Mouse (Mus musculus) olfactory bulb, adult 2 months (tissue): ENCODE measurements around the gene Mad2l1. TPM values are rescaled to one million over a fixed set of nuclear protein-coding genes. Genes with fewer than 3 reads are reported as not detected.
A peak's percentile ranks its signal among the peaks of the same experiment; 100 is the strongest.

ENCODE experiments used
- H3K27ac ChIP-seq: fragments of 200-500 bp; 2 replicates; pipeline ENCODE4 v1.5.1; 2012; ENCODE audit warnings: low read depth, low read length; ENCODE audit not compliant: insufficient read depth
- H3K4me1 ChIP-seq: fragments of 200-500 bp; 2 replicates; pipeline ENCODE4 v1.6.1; 2012; ENCODE audit warnings: low read length; ENCODE audit not compliant: control insufficient read depth, insufficient read depth
- H3K4me3 ChIP-seq: fragments of 200-500 bp; 2 replicates; pipeline ENCODE4 v1.5.1; 2012; ENCODE audit warnings: mild to moderate bottlenecking, low read depth, low read length, moderate library complexity; ENCODE audit not compliant: insufficient read depth
- CTCF ChIP-seq: fragments of 200-500 bp; IDR thresholded peaks from 2 replicates; pipeline ENCODE4 v1.5.1; 2012; ENCODE audit warnings: low read depth, mild to moderate bottlenecking, low read length, moderate library complexity; ENCODE audit not compliant: insufficient read depth
- POLR2A ChIP-seq: fragments of 200-500 bp; IDR thresholded peaks from 2 replicates; pipeline ENCODE4 v1.6.1; 2012; ENCODE audit warnings: mild to moderate bottlenecking, low read depth, low read length, moderate library complexity; ENCODE audit not compliant: insufficient read depth
- WGBS: fragments of 180-500 bp; shearing (Covaris S2); methylation state at CpG from one replicate; pipeline ENCODE4 v1.1.7; 2018; 5-methylcytosine and 5-hydroxymethylcytosine counted together
- polyA plus RNA-seq: library from polyadenylated mRNA; stranded (reverse); fragments of >200 nt; gene quantifications from 2 replicates; pipeline ENCODE4 v1.2.4, GENCODE M21; 2012; ENCODE audit warnings: low replicate concordance; ENCODE audit not compliant: missing spikeins, insufficient read depth, insufficient read length

Gene Mad2l1
- not detected in 2 replicates for polyA plus RNA-seq

DNA sequence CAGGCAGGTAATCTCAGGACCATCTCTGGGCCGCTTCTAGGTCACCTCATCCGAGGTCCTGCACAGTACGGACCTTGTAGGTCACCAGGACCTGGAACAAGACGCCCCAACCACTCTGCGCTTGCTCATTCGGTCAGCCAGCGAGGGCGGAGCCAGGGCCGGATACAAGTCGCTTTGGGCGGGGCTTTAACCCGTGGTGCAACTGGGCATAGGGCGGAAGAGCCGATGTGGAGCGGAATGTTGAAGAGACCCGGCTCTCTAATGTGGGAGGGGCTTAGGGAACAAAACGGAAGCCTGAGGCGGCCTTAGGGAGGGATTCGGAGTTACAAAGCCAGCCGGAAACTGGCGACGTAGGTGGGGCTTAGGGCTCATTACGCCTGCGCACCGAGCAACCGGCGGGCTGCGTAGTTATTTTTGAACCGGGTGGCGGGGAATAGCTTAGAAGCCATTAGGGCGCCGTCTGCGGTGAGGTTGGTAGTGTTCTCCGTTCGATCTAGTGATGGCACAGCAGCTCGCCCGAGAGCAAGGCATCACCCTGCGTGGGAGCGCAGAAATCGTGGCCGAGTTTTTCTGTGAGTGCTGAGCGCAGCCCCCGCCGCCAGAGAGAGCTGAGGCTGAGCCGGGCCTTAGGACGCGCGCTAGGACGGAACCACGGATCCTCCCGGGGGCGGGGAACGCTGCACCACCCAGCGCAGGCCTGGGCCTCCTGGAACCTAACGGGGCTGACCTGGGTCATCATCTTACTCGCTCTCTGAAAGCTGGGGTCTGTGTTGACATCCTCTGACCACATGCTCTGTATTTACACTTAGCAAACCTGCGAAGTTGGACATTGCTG, at the start of gene Mad2l1:
Gene Mad2l1 (plus strand): TSS at position 363 of the 835 bp plus-strand sequence.
- TF ChIP-seq POLR2A: peak; percentile 20; the same call in 1 of the 2 replicates
- TF ChIP-seq CTCF: peak; percentile 45; the same call in 1 of the 2 replicates
- Histone ChIP-seq H3K4me1 (no peaks in the 10 kb centered on the region), H3K27ac (peak within 1 kb of the TSS; percentile 68), H3K4me3 (peak within 1 kb of the TSS; percentile 81)
- under 1% methylated on average over 57 of the region's 57 CpGs for WGBS

DNA sequence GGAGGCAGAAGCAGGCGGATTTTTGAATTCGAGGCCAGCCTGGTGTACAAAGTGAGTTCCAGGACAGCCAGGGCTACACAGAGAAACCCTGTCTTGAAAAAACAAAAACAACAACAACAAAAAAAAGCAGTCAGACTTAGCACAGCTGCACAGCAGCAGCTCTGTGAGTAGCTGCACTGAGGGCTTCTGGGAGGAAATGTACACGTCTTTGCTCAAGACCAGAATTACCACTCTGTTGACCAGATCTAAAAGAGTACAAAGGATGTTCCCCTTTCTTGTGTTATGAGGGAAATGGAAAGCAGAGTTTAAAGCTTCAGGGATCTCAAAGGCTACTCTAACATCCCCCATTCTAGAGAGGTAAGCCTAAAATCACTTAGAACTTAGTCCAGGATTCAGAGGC, 41.5 kb upstream of the Mad2l1 start:
- 80% methylated on average over 3 of the region's 3 CpGs for WGBS
- TF ChIP-seq CTCF (no peak), POLR2A (no peak)
- H3K27ac ChIP-seq: no peak overlapping the region
- no peaks in the 10 kb centered on the region for H3K4me1 ChIP-seq
- H3K4me3 ChIP-seq: no peak overlapping the region

DNA sequence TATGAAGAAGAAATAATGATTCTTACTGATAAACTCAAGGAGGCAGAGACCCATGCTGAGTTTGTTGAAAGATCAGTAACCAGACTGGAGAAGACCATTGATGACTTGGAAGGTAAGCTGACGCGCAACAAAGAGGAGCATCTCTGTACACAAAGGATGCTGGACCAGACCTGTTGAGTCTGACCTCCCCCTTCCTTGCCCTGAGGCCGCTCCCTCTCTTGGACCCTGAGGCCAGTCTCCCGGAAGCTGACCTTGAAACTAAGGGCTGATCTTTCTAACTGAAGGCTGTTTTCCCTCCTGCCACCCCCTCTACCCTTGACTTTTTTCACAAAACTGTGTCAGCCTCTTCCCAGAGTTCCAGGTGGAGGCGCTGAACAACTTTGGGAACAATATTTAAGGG, 18.8 kb upstream of the Mad2l1 start:
- TF ChIP-seq POLR2A (no peak), CTCF (no peak)
- 93% methylated on average over 5 of the region's 5 CpGs for WGBS
- no peak overlapping the region for H3K4me3 ChIP-seq
- no peaks in the 10 kb centered on the region for H3K4me1 ChIP-seq
- no peak overlapping the region for H3K27ac ChIP-seq

DNA sequence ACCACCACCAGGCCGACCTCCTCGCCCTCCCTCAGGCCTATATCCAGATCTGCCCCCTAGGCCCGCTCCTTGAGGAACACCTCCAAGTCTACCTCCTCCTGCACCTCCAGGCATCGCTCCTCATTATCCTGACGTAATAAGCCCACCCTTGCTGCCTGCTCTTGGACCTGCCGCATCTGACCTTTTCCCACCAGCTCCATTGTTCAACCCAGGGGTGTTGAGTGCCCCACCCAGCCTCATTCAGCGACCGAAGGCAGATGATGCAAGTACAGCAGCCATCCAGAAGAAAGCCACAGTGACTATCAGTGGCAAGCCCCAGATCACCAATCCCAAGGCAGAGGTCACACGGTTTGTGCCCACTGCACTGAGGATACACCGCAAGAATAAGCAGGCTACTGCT, 6.8 kb upstream of the Mad2l1 start:
- H3K4me1 ChIP-seq: no peaks in the 10 kb centered on the region
- WGBS: 96% methylated on average over 10 of the region's 10 CpGs
- no peak overlapping the region for H3K27ac ChIP-seq
- H3K4me3 ChIP-seq: no peak overlapping the region
- TF ChIP-seq POLR2A (no peak), CTCF (no peak)

DNA sequence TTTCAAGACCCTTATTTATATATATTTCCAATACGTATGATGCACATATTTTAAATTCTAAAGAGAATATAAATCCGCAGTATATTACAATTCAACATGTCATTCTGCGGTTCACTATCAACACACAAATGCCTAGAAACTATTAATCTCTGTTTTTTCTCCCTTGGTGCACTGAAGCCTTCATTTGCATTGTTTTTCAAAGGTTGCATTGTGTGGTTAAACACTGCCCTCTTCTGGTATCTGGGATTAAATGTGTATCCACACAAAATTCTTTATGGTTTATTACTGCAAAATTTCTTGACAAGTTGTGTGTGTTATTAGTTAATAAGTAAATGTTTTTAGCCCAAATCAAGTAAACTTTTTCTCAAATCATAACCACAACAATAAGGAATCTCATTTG, 1.9 kb upstream of the Mad2l1 start:
- WGBS: 27% methylated on average over 3 of the region's 3 CpGs
- Histone ChIP-seq H3K27ac (no peak overlapping the region), H3K4me3 (no peak overlapping the region), H3K4me1 (no peaks in the 10 kb centered on the region)
- TF ChIP-seq CTCF: no peak
- TF ChIP-seq POLR2A: no peak

DNA sequence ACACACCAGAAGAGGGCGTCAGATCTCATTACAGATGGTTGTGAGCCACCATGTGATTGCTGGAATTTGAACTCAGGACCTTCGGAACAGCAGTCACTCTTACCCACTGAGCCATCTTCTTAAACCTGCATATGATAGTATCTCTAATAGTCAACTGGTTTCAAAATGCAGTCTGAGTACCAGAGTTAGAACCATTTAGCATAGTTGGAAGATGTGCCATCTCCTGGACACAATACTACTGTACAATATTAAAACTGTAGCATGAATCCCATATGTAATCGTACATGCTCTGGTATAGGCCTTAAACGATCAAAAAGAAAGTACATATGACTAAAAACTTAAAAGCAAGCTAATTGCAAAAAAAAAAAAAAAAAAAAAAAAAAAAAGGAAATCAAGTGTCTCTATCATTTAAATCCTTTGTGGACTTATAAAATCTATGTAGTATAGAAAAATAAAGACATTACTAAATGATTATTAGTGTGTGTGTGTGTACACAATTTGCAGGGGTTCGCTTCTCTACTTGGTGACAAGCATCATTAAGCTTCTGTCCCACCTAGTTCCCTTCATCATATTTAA, 736 bp upstream of the Mad2l1 start:
- Histone ChIP-seq H3K27ac (peak overlapping the region; percentile 68), H3K4me3 (peak overlapping the region; percentile 81), H3K4me1 (no peaks in the 10 kb centered on the region)
- WGBS: 67% methylated on average over 5 of the region's 5 CpGs
- TF ChIP-seq POLR2A (no peak), CTCF (no peak)

DNA sequence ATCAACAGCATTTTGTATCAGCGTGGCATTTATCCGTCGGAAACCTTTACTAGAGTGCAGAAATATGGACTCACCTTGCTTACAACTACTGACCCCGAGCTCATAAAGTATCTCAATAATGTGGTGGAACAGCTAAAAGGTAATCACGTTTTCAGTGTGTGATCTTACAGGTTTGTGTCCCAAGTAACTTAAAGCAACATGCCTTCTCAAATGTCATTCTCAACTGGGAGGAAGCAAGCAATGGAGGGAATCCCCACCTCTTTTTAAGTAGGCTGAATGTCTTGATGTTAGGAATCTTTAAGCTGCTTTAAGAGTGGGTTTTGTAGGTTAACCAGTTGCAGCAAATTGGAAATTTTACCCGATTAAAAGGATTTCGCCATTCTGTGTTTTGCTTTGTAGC, 776 bp downstream of the Mad2l1 start:
- no peak overlapping the region; the same call in 1 of the 2 replicates for H3K4me3 ChIP-seq
- no peak overlapping the region for H3K27ac ChIP-seq

DNA sequence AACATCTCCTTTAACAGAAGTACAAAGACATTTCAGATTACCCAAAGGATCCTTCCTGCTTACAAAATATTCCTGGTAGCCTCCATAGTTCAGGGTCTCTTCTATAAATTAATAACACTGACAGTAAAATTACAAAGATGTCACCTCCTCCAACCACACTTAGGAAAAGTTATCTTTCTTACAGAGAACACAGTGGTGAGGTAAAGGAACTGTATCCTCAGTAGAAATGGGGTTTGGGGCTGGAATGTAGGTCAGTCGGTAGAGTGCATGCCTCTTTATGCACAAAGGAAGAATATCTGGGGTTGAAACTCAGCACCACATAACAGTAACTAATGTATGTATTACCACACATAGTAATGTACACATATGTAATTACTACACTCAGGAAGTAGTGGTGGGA, 24.8 kb downstream of the Mad2l1 start, which contains the start of gene Vmn1r32:
Gene Vmn1r32 (minus strand): TSS at position 101 of the 400 bp plus-strand sequence.
- no peaks in the 10 kb centered on the region for H3K4me1 ChIP-seq
- no peak within 1 kb of the TSS for H3K4me3 ChIP-seq
- no peak within 1 kb of the TSS for H3K27ac ChIP-seq
- 77% methylated on average over 1 of the region's 1 CpGs for WGBS
- TF ChIP-seq POLR2A (no peak), CTCF (no peak)

More for the DNA sequence above, 776 bp downstream of the Mad2l1 start:
- H3K4me1 ChIP-seq: no peaks in the 10 kb centered on the region
- WGBS: 9% methylated on average over 7 of the region's 7 CpGs
- TF ChIP-seq CTCF: no peak
- TF ChIP-seq POLR2A: no peak

DNA sequence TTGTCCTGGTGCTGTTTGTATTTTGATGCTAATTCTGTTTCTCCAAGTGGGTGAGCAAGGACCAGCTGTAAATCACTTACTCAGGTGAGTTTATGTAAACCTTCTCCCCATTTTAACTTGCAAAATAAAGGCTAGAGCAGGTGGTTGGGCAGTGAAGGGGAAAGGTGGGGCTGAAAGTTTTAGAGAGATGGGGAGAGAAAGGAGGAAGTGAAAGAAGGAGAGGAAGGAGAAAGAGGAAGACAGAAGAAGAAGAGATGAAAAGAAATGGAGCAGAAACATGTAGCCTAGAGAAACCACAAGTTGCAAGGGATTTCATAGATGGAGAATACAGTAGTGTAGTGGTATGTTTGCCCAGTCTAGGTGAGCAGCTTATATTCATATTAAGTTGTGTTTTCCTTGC, 60.6 kb downstream of the Mad2l1 start:
- Histone ChIP-seq H3K4me1 (no peaks in the 10 kb centered on the region), H3K4me3 (no peak overlapping the region), H3K27ac (no peak overlapping the region)
- TF ChIP-seq CTCF (no peak), POLR2A (no peak)

Other genes starting within 250 kb of the Mad2l1 start
- not detected in 2 replicates for gene Vmn1r32, start 24.7 kb downstream of the Mad2l1 start, polyA plus RNA-seq
- not detected in 2 replicates for gene Vmn1r33, start 82.9 kb downstream of the Mad2l1 start, polyA plus RNA-seq
- gene Vmn1r34, start 108.5 kb downstream of the Mad2l1 start, polyA plus RNA-seq: not detected in 2 replicates
- not detected in 2 replicates for gene Vmn1r35, start 150.5 kb downstream of the Mad2l1 start, polyA plus RNA-seq
- gene Vmn1r36, start 183.8 kb downstream of the Mad2l1 start, polyA plus RNA-seq: not detected in 2 replicates
- not detected in 2 replicates for gene Vmn1r37, start 194.0 kb downstream of the Mad2l1 start, polyA plus RNA-seq
- not detected in 2 replicates for gene Vmn1r38, start 247.2 kb downstream of the Mad2l1 start, polyA plus RNA-seq